Mouse (Mus musculus) olfactory bulb, adult 2 months (tissue): ENCODE results near the gene Gm960.

Experiments
- CTCF ChIP-seq: fragments of 200-500 bp; IDR thresholded peaks from 2 replicates; pipeline ENCODE4 v1.5.1; 2012; ENCODE audit warnings: low read depth, mild to moderate bottlenecking, low read length, moderate library complexity; ENCODE audit not compliant: insufficient read depth
- POLR2A ChIP-seq: fragments of 200-500 bp; IDR thresholded peaks from 2 replicates; pipeline ENCODE4 v1.6.1; 2012; ENCODE audit warnings: mild to moderate bottlenecking, low read depth, low read length, moderate library complexity; ENCODE audit not compliant: insufficient read depth

GRCm38 (mm10) chr19:4607406-4607805 is 91.1 kb downstream of the Gm960 start:
- TF ChIP-seq CTCF (no peak), POLR2A (no peak)
